Mouse (Mus musculus): Measurements from ENCODE around the gene Hils1. TPM values are rescaled to one million over a fixed set of nuclear protein-coding genes. Genes with fewer than 3 reads are reported as not detected.
"Not testable (repeated sequence)": the region's sequence is repeated elsewhere in the genome, so short reads cannot be mapped to it uniquely, and the experiment has no call there.

The Hils1 gene
- polyA plus RNA-seq, 1 experiment from 2014 or later: not detected

DNA sequence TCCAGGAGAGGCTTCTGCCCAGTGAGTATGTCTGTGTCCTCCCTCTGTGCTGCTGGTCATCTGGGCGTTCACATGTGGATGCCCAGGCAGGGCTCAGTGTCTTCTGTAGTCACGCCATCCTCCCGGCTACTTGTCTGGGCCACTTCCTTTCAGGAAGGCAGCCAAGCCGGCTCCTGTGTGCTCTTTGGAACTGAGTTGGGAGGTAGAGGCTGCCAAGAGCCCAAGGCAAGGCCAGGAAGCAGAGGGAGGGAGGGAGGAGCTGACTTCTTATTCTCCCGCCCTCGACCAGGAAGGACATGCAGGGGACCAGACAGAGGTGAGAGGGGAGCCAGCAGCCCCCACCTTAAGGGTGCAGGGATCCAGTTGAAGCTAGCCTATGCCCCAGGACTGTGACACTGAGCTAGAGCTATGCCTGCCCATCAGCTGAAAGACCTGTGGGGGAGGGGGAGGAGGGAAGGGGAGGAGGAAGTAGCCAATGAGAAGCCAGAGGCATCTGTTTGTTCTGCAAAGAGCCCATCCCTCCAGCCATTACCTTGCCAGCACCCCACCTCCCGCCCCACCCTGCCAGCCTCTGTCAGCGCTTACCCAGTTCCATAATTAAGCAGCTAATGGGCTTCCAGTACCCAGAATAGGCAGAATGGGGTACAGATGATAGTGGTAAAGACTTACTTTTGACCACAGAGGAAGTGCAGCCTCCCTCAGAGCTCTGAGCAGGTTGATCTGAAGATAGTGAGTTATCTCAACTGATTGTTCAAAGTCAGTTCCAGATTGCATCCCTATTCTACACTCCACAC, 9.1 kb upstream of the Hils1 start:
- 27% methylated on average over 8 of the region's 8 CpGs for WGBS
- no peaks in the 10 kb centered on the region for H3K4me1 ChIP-seq (ENCODE audit: control insufficient read depth, insufficient read depth, low read length)

GRCm38 (mm10) chr11:94962534-94963101, 4.8 kb upstream of the Hils1 start:
- no peaks in the 10 kb centered on the region for H3K4me1 ChIP-seq (ENCODE audit: control insufficient read depth, insufficient read depth, low read length)
- H3K27me3 ChIP-seq (ENCODE audit: control insufficient read depth, insufficient read depth, low read length): no peaks in the 10 kb centered on the region
- no peaks in the 10 kb centered on the region for H3K36me3 ChIP-seq (ENCODE audit: control insufficient read depth, insufficient read depth, low read length)
- H3K27ac ChIP-seq (replicated peaks; ENCODE audit: low read depth, low read length): no peak overlapping the region
- DNase-seq (no peak), ATAC-seq (ENCODE audit: low FRiP score, low TSS enrichment) (no peak)
- H3K9ac ChIP-seq (replicated peaks; ENCODE audit: low read length): no peak overlapping the region
- 81% methylated on average over 5 of the region's 5 CpGs for WGBS
- H3K9me3 ChIP-seq (ENCODE audit: control insufficient read depth, low read length): no peaks in the 10 kb centered on the region
- H3K4me3 ChIP-seq (replicated peaks; ENCODE audit: low read depth, low read length): no peak overlapping the region
- no peak overlapping the region for H3K4me2 ChIP-seq (ENCODE audit: low read length)

More for the DNA sequence above, 9.1 kb upstream of the Hils1 start:
- ATAC-seq (ENCODE audit: low FRiP score, low TSS enrichment) (peak; percentile 31; the same call in 1 of the 2 replicates), DNase-seq (peak; percentile 51)
- no peaks in the 10 kb centered on the region for H3K36me3 ChIP-seq (ENCODE audit: control insufficient read depth, insufficient read depth, low read length)
- no peaks in the 10 kb centered on the region for H3K9me3 ChIP-seq (ENCODE audit: control insufficient read depth, low read length)
- H3K27me3 ChIP-seq (ENCODE audit: control insufficient read depth, insufficient read depth, low read length): no peaks in the 10 kb centered on the region
- no peak overlapping the region for H3K9ac ChIP-seq (replicated peaks; ENCODE audit: low read length)
- no peak overlapping the region for H3K4me2 ChIP-seq (ENCODE audit: low read length)
- 0 out of 2 replicates have a peak overlapping the region, but pooled peaks have one; percentile 1 for H3K27ac ChIP-seq (replicated peaks; ENCODE audit: low read depth, low read length)
- no peak overlapping the region for H3K4me3 ChIP-seq (replicated peaks; ENCODE audit: low read depth, low read length)

DNA sequence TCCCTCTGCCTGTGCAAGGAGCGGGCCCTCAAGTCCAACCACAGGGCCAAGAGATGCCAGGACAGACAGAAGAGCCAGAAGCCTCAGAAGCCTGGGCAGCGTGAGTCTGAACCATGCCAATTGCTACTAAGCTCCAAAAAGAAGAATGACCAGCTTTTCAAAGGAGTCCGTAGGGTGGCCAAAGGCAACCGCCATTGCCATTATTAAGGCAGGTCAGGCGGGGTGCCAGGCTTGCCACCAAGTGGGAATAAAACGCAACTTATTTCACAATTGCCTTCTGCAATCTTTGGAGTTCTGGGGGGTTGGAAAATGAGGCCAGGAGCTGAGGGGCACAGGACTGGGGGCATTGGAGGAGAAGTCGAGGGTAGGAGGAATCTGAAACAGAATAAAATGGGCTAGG, 794 bp downstream of the Hils1 start:
- Histone ChIP-seq H3K27ac (replicated peaks; ENCODE audit: low read depth, low read length) (no peak overlapping the region), H3K4me3 (replicated peaks; ENCODE audit: low read depth, low read length) (no peak overlapping the region), H3K27me3 (ENCODE audit: control insufficient read depth, insufficient read depth, low read length) (no peaks in the 10 kb centered on the region), H3K4me1 (ENCODE audit: control insufficient read depth, insufficient read depth, low read length) (no peaks in the 10 kb centered on the region), H3K4me2 (ENCODE audit: low read length) (no peak overlapping the region), H3K36me3 (ENCODE audit: control insufficient read depth, insufficient read depth, low read length) (no peaks in the 10 kb centered on the region), H3K9me3 (ENCODE audit: control insufficient read depth, low read length) (no peaks in the 10 kb centered on the region), H3K9ac (replicated peaks; ENCODE audit: low read length) (no peak overlapping the region)
- ATAC-seq (ENCODE audit: low FRiP score, low TSS enrichment) (no peak), DNase-seq (no peak)
- WGBS: 70% methylated on average over 7 of the region's 7 CpGs

- not testable (repeated sequence) for H3K9ac ChIP-seq (replicated peaks; ENCODE audit: low read length); H3K4me2 ChIP-seq (ENCODE audit: low read length); ATAC-seq (ENCODE audit: low FRiP score, low TSS enrichment); DNase-seq; H3K4me1 ChIP-seq (ENCODE audit: control insufficient read depth, insufficient read depth, low read length); H3K4me3 ChIP-seq (replicated peaks; ENCODE audit: low read depth, low read length); H3K9me3 ChIP-seq (ENCODE audit: control insufficient read depth, low read length); H3K27ac ChIP-seq (replicated peaks; ENCODE audit: low read depth, low read length); H3K36me3 ChIP-seq (ENCODE audit: control insufficient read depth, insufficient read depth, low read length); H3K27me3 ChIP-seq (ENCODE audit: control insufficient read depth, insufficient read depth, low read length)
- 92% methylated on average over 4 of the region's 4 CpGs for WGBS
Measured at GRCm38 (mm10) chr11:94969709-94970108, 2.3 kb downstream of the Hils1 start.

GRCm38 (mm10) chr11:94970210-94970943, 3.0 kb downstream of the Hils1 start:
- no peak overlapping the region for H3K9ac ChIP-seq (replicated peaks; ENCODE audit: low read length)
- no peak overlapping the region for H3K4me3 ChIP-seq (replicated peaks; ENCODE audit: low read depth, low read length)
- H3K4me2 ChIP-seq (ENCODE audit: low read length): no peak overlapping the region
- ATAC-seq (ENCODE audit: low FRiP score, low TSS enrichment) (no peak), DNase-seq (peak; percentile 87)
- WGBS: 61% methylated on average over 15 of the region's 15 CpGs
- no peaks in the 10 kb centered on the region for H3K27me3 ChIP-seq (ENCODE audit: control insufficient read depth, insufficient read depth, low read length)
- H3K4me1 ChIP-seq (ENCODE audit: control insufficient read depth, insufficient read depth, low read length): no peaks in the 10 kb centered on the region
- no peak overlapping the region for H3K27ac ChIP-seq (replicated peaks; ENCODE audit: low read depth, low read length)
- no peaks in the 10 kb centered on the region for H3K9me3 ChIP-seq (ENCODE audit: control insufficient read depth, low read length)
- no peaks in the 10 kb centered on the region for H3K36me3 ChIP-seq (ENCODE audit: control insufficient read depth, insufficient read depth, low read length)

GRCm38 (mm10) chr11:94971895-94972615, 4.7 kb downstream of the Hils1 start:
- ATAC-seq (ENCODE audit: low FRiP score, low TSS enrichment) (no peak), DNase-seq (no peak)
- WGBS: 66% methylated on average over 16 of the region's 16 CpGs
- no peak overlapping the region for H3K9ac ChIP-seq (replicated peaks; ENCODE audit: low read length)
- no peaks in the 10 kb centered on the region for H3K27me3 ChIP-seq (ENCODE audit: control insufficient read depth, insufficient read depth, low read length)
- H3K4me1 ChIP-seq (ENCODE audit: control insufficient read depth, insufficient read depth, low read length): no peaks in the 10 kb centered on the region
- H3K27ac ChIP-seq (replicated peaks; ENCODE audit: low read depth, low read length): no peak overlapping the region
- H3K4me2 ChIP-seq (ENCODE audit: low read length): no peak overlapping the region
- H3K4me3 ChIP-seq (replicated peaks; ENCODE audit: low read depth, low read length): no peak overlapping the region
- H3K9me3 ChIP-seq (ENCODE audit: control insufficient read depth, low read length): no peaks in the 10 kb centered on the region
- H3K36me3 ChIP-seq (ENCODE audit: control insufficient read depth, insufficient read depth, low read length): no peaks in the 10 kb centered on the region

- H3K27me3 ChIP-seq (ENCODE audit: control insufficient read depth, insufficient read depth, low read length): no peaks in the 10 kb centered on the region
- no peak for ATAC-seq (ENCODE audit: low FRiP score, low TSS enrichment)
- no peak overlapping the region for H3K27ac ChIP-seq (replicated peaks; ENCODE audit: low read depth, low read length)
- H3K4me3 ChIP-seq (replicated peaks; ENCODE audit: low read depth, low read length): no peak overlapping the region
- 67% methylated on average over 5 of the region's 5 CpGs for WGBS
- H3K4me1 ChIP-seq (ENCODE audit: control insufficient read depth, insufficient read depth, low read length): peaks cover under 1% of the 10 kb centered on the region
- no peaks in the 10 kb centered on the region for H3K9me3 ChIP-seq (ENCODE audit: control insufficient read depth, low read length)
- H3K4me2 ChIP-seq (ENCODE audit: low read length): no peak overlapping the region
- no peak for DNase-seq
- H3K36me3 ChIP-seq (ENCODE audit: control insufficient read depth, insufficient read depth, low read length): no peaks in the 10 kb centered on the region
- H3K9ac ChIP-seq (replicated peaks; ENCODE audit: low read length): no peak overlapping the region
Measured at GRCm38 (mm10) chr11:94972887-94973286, 5.5 kb downstream of the Hils1 start.

DNA sequence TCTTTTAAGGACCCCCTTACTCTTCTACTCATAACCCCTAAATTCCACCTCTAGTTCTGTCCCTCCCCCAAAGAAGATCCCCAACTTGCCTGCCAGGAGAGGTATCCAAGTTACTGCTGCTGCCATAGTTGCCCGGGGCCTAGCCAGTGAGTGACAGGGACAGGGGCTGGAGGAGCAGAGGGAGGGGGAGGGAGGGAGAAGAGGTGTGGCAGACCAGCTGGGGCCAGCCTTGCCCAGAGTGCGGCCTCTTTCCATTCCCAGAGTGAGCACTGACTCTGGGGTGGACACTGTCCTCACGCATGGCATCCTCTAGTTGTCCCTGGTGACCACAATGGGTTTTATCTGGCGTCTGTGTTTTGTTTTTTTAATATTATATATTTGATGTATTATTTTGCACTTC, 5.9 kb downstream of the Hils1 start:
- no peak for DNase-seq

More for the DNA sequence above, 5.9 kb downstream of the Hils1 start:
- Histone ChIP-seq H3K27ac (replicated peaks; ENCODE audit: low read depth, low read length) (no peak overlapping the region), H3K4me3 (replicated peaks; ENCODE audit: low read depth, low read length) (no peak overlapping the region), H3K36me3 (ENCODE audit: control insufficient read depth, insufficient read depth, low read length) (no peaks in the 10 kb centered on the region), H3K4me1 (ENCODE audit: control insufficient read depth, insufficient read depth, low read length) (peaks cover 5% of the 10 kb centered on the region), H3K4me2 (ENCODE audit: low read length) (no peak overlapping the region), H3K27me3 (ENCODE audit: control insufficient read depth, insufficient read depth, low read length) (no peaks in the 10 kb centered on the region), H3K9me3 (ENCODE audit: control insufficient read depth, low read length) (no peaks in the 10 kb centered on the region), H3K9ac (replicated peaks; ENCODE audit: low read length) (no peak overlapping the region)
- no peak for ATAC-seq (ENCODE audit: low FRiP score, low TSS enrichment)
- 38% methylated on average over 4 of the region's 4 CpGs for WGBS

Measured in midbrain, embryonic 14.5 days (tissue).